Mouse (Mus musculus) common myeloid progenitor, adult 5-6 weeks (primary cell): ENCODE measurements around the gene Kcnc3. TPM values are rescaled to one million over a fixed set of nuclear protein-coding genes. Genes with fewer than 3 reads are reported as not detected.

Experiments
- ATAC-seq: replicated peaks from 2 replicates; pipeline ENCODE4 v1.8.0; 2016; ENCODE audit warnings: low read depth, mild to moderate bottlenecking, moderate TSS enrichment, inconsistent platforms; ENCODE audit not compliant: poor library complexity, severe bottlenecking
- total RNA-seq: library from RNA; stranded (forward); fragments of 200-1000, 187-1606 nt; gene quantifications from 2 replicates; pipeline ENCODE4 v1.2.3, GENCODE M21; 2017

Kcnc3 gene
- 0.39 and 1.1 TPM in 2 replicates for total RNA-seq

DNA sequence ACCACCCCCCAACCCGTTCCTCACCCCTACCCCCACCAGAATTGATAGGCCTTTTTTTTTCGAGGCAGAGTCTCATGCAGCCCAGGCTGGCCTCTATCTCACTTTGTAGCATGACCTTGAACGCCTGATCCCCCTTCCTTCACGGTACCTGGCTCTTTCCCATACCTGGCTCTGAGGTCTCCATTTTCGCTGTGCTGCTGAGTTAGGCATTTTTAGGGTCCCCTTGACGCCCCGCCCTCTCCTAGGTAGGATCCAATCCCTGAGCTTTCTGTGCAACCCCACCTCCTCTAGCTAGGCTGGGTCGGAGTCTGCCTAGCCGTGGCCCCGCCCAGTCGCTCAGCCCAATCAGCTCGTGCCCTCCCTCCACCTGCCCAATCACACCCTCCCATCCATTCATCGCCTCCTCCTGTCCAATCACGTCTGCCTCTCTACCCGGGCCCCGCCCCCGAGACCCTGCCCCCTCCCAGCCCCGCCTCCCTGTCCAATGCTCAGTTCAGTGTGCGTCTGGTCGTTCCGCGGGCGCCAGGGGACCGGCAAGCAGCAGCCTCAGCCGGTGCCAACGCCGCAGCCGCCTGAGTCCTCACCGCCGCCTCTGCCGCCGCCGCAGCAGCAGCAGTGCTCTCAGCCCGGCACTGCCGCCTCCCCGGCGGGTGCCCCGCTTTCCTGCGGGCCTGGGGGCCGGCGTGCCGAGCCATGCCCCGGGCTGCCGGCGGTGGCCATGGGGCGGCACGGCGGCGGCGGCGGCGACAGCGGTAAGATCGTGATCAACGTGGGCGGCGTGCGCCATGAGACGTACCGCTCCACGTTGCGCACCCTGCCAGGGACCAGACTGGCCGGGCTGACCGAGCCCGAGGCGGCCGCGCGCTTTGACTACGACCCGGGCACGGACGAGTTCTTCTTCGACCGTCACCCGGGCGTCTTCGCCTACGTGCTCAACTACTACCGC is at the start of gene Kcnc3:
Gene Kcnc3, plus strand, starts transcription at position 263 of the 946 bp plus-strand sequence.
- ATAC-seq = peak; percentile 88

DNA sequence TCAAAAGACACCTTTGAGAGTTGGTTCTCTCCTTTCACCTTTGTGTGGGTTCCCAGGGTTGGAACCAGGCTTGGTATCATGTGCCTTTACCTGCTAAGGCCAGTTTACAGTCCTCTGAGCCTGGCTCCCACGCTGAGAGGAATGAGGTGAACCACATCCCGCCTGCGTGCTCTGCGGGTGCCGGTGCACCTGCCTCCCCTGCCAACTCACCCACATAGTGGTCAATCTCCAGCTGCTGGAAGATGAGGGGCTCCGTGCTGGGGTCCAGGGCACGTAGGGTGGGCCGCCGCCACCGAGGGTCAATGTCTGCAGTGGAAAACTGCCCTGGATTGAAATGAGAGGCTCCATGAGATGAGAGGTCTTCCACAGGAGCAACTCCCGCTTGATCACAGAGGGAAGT is 47.9 kb upstream of the Kcnc3 start:
- no peak for ATAC-seq

DNA sequence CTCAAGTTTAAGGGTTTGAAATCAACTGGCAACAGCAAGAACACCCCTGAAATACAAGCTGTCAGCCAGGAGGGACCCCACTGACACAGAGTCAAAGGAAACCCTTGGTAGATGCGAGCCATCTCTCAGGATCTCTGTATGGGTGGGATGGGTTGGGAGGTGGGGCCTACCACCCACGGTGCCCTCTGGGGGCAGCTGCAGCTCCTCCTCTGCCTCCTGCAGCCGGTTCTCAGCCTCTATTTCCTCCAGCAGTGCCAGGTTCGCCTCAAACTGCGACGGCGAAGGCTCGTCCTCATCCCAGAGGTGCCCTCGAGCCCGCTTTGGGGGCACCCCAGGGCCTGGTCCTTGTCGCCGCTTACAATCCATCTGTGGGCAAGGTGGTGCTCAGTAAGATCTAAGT is 47.4 kb upstream of the Kcnc3 start:
- no peak for ATAC-seq

DNA sequence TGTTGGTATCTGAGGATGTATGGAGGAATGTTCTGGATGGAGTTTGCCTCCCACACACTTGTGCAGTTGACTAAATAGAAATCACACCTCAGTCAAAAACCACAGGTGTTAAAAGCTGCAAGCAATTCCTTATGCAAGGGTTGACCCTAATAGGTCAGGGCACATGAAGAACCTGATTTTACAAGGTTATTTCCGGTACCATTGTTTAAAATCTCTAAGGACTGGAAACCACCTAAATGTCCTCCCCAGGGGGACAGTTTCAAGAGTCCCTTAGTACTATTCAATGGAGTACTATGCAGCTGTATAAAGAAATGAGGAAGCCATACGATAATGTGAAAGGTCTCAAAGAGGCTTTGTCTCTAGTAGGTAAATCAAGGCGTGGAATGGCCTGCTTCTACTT is 44.2 kb upstream of the Kcnc3 start:
- no peak for ATAC-seq

DNA sequence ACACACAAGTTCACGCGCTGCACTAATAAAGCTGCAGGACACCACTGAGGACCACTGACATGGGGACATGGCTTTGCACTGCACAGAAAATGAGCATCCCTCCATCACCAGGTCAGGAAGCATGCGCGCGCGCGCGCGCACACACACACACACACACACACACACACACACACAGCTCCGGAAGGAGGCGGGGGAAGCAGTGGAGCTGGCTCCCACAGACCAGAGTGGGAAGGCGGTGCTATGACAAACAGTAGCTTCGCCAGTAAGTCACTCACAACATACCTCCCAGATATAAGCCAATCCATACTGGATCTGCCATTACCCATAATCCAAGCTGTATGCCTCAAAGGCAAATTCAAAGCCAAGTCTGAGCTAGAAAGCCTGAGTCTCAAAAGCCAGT is 43.4 kb upstream of the Kcnc3 start:
- ATAC-seq = 0 out of 2 replicates have a peak, but pooled peaks have one; percentile 7

DNA sequence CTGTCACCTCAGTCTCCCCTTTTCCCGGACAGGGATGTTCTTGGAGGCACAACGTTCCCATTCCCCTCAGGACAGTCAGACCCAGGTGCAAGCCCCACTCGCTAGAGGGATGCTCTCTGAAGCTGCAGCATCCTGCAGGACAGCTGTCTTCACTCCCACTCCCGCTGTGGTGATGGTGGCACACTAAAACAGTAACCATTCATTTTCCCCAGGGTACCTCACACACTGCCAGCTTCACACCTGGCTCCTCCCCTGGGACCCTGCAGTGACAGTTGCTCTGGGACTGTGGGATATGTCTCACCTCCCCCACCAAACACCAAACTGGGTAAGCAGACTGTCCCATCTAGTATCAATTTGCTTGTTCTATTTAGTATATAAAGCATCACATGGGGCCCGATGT is 42.7 kb upstream of the Kcnc3 start:
- ATAC-seq = no peak

DNA sequence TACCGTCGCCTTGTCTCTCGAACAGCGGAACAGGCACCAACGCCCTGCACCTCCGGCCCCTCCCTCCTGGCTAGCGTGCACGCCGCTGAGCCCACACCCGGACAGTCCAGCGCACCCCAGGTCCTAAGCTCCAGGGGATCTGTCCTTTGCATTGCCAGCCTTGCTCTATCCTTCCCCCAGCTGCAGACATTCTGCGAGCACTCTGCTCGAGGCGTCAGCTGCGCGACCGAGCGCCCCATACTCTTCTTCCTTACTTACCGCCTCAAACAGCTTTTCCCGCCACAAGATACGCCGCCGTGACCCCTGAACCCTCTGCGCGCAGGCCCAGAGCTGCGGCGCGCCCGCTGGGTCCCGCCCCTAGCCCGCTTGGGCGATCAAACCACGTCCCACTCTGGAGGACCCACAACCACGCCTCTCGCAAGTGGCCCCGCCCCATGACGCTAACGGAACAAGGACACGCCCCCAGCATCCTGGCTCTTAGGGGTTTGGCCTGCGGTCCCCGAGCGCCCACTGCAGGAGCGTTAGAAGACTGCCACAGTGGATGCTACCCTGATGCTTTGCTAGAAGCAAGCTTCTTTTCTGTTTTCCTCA is 41.9 kb upstream of the Kcnc3 start, which contains the start of gene Pold1:
Gene Pold1, minus strand, starts transcription at position 353 of the 591 bp plus-strand sequence.
- peak; percentile 77 for ATAC-seq

DNA sequence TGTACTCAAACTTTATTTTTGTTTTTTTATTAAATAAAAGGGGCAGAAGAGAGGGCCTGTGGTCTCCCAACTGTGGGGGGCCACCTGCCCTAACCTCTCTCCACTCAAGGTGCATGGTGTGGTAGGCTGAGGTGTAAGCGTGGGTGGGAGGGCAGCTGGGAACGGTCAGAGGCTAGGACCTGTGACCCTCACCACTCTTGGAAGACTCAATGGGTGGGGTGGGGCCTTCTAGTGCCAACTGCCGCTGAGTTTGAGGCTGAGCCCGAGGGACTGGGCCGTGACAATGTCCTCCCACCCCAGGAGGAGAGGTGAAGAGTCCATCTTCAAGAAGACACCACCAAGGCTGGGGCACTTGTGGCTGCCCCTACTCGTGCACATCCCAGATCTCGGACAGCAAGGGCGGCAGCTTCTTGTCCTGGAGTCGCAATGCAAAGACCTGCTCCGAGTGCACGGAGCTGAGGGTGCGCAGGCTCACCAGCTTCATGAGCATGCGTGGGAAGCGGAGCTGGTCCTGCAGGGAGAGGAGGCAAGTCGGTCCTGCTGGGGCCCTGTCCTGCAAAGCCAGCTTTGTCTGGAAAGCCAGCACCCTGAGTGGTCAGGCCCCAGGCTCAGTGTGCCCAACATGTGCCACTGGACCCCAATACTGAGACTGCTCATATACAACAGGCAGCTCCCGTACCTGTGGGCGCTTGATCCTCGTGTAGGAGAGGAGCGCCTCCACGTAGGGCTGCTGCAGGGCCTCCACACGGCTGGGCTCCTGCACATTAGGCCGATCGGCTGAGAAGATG is 40.6 kb upstream of the Kcnc3 start:
- no peak for ATAC-seq

DNA sequence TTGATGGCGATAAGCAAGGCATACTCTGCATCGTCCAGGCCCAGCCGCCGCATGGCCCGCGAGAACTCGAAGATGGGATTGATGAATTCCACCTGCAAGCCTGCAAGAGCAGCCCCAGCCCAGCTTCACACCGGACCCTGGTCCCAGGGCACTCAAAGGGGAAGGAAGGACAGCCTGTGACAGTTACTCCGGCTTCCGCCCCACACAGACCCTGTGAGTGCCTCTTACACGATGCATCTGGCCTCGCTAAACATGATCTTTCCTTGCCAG is 40.1 kb upstream of the Kcnc3 start:
- no peak for ATAC-seq

DNA sequence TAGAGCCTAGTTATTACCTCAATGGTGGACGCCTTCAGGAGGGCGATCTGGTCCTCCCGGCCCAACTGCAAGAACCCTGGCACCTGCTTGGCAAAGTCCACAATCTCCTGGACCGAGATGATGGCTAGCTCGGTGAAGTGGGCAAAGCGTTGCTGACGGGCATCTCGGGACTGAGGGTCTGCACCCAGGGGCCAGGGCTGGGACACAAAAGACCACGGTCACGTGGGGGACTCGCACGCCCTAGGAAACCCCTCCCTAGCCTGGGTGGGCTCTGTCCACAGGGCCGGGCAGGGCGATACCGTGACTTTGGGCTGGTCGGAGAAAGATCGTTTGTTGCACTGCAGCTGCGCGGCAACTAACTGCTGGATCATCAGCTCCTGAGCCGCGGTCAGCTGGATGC is 39.2 kb upstream of the Kcnc3 start:
- ATAC-seq = no peak

DNA sequence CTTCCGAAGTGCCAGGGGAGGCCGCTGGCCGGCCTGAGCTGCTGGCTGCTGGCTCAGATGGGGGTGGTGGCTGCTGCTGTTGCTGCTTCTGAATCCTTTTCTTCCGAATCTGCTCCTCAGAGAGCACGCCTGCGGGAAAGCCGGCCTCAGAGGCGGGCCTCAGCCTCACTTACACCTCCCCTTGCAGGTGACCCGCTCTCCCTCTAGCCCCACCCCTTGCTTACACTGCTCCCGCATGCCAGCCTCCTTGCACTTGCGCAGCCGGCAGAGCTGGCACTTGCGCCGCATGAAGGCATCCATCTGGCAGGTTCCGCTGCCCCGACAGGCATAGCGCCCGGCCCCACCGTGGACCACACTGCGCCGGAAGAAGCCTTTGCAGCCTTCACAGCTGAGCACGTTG is 38.7 kb upstream of the Kcnc3 start:
- no peak for ATAC-seq

DNA sequence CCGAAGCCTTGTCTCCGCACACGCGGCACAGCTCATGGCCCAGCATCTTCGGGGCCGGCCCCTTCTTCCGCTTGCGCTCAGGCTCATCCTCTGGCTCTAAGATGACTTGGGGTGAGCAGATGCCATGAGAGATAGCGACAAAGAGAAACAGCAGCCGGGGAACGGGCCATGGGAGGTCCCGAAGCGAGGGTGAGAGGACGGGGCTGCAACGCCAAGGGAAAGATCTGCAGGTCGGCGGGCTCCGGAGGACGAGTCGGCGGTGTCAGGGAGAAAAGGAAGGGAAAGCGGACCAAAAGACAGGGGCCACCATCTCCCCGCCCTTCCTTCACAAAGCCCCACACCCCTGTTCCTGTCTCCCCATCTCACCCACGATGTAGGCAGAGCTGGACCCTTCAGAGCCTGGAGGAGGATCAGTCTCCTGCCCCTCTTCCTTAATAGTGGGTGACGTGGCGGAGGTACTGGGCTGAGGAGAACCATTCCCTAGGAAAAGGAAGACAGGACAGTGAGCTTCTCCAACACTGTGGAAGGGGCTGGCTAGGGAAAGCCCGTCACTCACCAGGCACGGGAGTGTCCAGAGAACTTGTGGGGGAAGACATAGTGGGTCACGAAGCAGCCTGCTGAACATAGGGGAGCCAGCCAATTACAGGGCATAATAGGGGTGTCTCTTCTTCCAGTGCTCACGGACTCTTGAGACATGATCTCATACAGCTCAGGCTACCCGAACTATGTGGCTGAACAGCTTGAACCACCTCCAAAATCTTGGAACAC is 38.1 kb upstream of the Kcnc3 start:
- no peak for ATAC-seq

DNA sequence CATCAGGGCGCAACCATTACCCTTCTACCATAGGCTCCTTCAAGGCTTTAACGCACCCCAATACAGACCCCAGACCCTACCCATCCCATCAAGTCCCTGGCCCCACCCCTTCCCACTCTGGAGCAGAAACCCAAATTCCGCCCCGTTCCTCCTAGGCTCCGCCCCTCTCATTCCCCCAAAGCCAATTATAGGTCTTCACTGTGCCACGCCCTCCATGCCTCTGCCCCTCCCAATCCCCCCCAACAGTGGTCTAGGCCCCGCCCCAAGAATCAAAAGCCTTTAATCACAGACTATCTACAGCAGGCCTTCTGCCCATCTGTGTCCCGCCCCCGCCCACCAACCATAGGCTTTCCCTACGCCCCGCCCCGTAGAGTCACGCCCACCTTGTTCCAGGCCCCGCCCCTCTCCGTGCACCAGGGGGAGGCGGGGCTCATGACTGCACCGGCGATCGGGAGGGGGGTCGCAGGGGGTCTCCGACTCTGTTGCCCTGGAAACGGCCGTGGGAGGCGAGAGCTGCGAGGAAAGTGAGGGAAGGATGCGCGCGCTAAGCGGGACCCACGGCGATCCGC is 37.2 kb upstream of the Kcnc3 start:
- ATAC-seq = peak; percentile 50

DNA sequence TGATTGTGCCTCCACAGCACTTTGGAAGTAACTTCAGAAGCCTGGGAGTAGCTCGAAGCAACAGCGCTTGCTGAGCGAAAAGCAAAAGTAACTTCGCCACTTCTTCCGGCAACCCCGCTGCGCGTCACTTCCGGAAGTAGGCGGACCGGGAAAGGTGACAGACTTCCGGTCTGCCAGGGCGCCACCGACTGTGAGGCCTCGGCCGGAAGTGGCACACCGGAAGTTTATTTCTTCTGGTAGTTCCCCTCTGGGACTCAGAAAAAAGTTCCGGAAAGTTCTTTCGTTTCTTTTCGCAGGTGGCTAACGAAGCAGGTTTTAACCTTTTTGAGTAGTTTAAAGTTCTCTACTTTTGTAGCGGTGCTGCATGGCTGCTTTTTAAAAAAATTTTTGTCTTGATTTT is 36.6 kb upstream of the Kcnc3 start, which contains the start of gene Nr1h2:
Gene Nr1h2, minus strand, starts transcription at position 126 of the 400 bp plus-strand sequence.
- ATAC-seq = peak; percentile 71

DNA sequence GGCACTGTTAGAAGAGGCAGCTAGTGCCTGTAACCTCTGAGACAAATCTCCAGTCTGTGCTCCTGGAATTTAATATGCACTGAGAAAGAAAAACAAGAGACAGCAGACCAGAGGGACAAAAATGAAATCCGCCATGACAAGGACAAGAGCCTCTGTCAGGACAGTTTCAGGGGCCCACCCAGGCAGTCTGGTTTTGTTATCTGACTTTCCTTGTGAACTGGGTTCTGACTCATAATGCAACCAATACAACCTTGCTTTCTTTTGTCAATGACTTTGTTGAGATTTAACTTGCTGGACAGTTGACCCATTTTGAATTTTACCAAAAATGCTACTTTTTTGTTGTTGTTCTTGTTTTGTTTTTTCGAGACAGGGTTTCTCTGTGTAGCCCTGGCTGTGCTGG is 32.8 kb upstream of the Kcnc3 start:
- ATAC-seq = no peak

DNA sequence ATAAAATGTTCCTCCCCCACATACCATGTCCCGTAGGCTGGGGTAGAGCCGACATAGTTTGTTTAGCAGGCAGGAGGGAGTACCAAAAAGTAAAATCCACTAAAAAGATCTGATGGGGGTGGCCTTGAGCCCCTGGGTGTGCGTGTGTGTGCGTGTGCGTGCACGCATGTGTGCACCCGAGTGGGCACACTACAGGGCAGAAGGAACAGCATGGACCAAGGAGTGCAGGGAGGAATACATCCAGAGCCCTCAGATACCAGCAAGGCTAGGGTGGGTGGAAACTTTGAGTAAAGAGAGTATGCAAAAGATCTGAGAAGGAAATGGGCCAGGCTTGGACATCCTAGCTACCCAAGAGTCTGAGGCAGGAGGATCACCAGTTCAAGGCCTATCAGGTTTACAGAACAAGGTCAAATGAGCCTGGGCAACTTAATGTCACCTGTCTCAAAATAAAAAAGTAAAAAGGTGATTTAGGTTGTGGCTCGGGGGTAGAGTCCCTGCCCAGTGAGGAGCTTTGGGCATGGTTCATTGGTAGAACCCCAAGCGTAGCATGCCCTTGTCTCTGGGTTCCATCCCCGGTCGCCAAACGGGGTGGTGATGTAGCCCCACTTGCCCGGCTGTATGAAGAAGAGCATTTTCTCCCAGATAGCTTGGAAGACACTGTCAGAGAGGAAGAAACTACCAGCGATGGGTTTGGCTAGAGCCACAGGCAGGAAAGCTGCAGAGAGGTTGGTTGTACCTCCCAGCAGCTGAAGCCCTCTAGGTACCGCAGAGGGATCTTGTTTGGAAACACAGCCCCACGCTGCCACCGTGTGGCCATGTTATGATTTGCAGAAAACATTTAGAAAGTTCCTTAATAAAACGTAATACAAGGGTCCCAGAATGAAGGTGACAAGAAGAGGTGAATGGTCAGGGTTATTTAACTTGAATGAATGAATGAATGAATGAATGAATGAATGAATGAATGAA is 29.7 kb upstream of the Kcnc3 start:
- ATAC-seq = peak; percentile 92

DNA sequence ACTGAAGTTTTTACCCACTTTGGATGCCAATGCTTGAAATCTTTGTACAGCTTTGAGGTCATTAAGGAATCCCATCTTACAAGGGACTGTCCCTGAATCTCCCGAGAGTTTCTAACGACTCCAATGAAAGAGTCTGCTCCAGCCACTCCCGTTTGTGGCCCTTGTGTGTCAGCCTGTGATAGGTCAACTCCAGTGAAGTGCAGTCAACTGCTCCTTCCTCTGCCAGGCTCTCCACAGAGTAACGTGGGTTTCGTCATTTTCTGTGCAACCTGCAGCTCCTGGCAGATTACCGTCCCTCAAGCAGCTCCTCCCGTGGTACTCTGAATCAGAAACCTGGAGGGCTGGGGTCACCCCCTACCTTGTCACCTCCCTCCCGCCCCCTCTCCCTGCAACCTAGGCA is 27.2 kb upstream of the Kcnc3 start:
- no peak for ATAC-seq

DNA sequence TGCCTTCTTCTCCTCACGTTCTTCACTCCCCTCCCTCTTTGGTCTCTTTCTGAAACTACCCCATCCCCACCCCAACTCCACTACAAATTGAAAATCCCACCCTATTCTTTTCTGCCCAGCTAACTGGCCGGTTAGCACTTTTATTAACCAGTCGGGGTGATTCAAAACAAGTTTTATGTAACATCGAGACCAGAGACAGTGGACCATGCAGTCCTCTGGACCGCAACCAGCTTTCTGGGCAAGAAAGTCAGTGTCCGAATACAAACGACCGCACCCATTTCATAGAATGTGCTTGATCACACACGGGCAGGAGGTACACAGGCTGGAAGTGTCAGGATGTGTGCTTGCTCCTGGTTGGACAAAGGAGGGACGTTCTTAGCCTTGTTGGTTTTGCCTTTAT is 26.0 kb upstream of the Kcnc3 start:
- no peak for ATAC-seq

DNA sequence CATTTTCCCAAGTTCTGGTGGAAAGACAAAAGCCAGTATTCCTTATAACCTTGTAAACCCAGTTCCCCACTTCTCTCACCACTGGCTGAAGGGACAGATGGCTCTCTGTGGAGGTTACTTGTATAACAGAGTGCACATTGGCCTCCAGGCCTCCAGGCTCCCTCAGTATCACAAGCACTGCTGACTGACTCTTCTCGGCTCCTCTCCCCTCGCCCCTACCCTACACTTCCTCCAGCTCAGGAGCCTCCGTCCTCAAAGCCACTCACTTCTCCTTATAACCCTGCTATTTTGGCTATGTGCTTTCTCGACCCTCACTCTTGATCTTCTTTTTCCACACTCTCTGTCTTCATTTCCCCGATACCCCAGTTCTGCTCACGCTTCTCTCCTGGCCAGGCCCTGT is 25.1 kb upstream of the Kcnc3 start:
- ATAC-seq = peak; percentile 54
